ENCODE assay signal across 9 mouse cellular contexts in genomic region chr1:155698373-155699159, GRCm38 (mm10). TPM values are rescaled to one million over a fixed set of nuclear protein-coding genes. Genes with fewer than 3 reads are reported as not detected.
A peak's percentile ranks its signal among the peaks of the same experiment; 100 is the strongest.
DNase-seq lines count a peak whose midpoint lies in the region; ATAC-seq and TF ChIP-seq lines count a peak whose summit lies in the region.
"Had no signal": no experiment of that assay in that cellular context is flagged by ENCODE, and none has a peak within 500 bp of the region (broad histone marks: within the 10 kb centered on the region; RNA-seq: fewer than 3 reads in every experiment).

No protein-coding gene starts in this region.

- no peaks in the 10 kb centered on the region for H3K4me1 ChIP-seq in hindbrain, postnatal 0 days (ENCODE audit: insufficient read depth, low read length)
- H3K4me1 ChIP-seq in limb, embryonic 13.5 days = peaks cover 17% of the 10 kb centered on the region
- no peaks in the 10 kb centered on the region for H3K4me1 ChIP-seq in lung, adult 2 months (ENCODE audit: control insufficient read depth, insufficient read depth, low read length)

- TF ChIP-seq POLR2A in lung, adult 2 months (IDR thresholded peaks at IDR 0.05; ENCODE audit: borderline replicate concordance, extremely low read depth, low read depth, low read length) = no peak

- WGBS in hindbrain, postnatal 0 days = 33% methylated on average over 17 of the region's 17 CpGs
- WGBS in limb, embryonic 13.5 days = 27% methylated on average over 17 of the region's 17 CpGs
- WGBS in lung, adult 2 months = 60% methylated on average over 17 of the region's 17 CpGs

- H3K27ac ChIP-seq in hindbrain, postnatal 0 days = no peak overlapping the region
- H3K27ac ChIP-seq in limb, embryonic 13.5 days = no peak overlapping the region

- ATAC-seq in hindbrain, postnatal 0 days = peak; percentile 58
- ATAC-seq in limb, embryonic 13.5 days (ENCODE audit: low FRiP score, low read depth) = peak; percentile 60

- intact Hi-C loops in gastrocnemius, postnatal 14 days (cut with DNase I; ENCODE audit: low total_unique reads) = no loop called here
- intact Hi-C loops in heart, postnatal 36 days (cut with DNase I) = no loop called here

- DNase-seq in gastrocnemius, postnatal 14 days = peak; percentile 30
- no peak for DNase-seq in gastrocnemius, postnatal 25 days
- DNase-seq in cerebellum, adult 18-20 months = peak; percentile 53 to 59
- peak; percentile 53 for DNase-seq in hindbrain, postnatal 0 days (ENCODE audit: low spot score)
- no peak for DNase-seq in heart, postnatal 36 days
- no peak for DNase-seq in thymus, postnatal 36 days
- DNase-seq in lung, adult 2 months = no peak

- H3K36me3 ChIP-seq in hindbrain, postnatal 0 days (ENCODE audit: insufficient read depth, low read length) = no peaks in the 10 kb centered on the region
- H3K36me3 ChIP-seq in limb, embryonic 13.5 days = no peaks in the 10 kb centered on the region

- peak overlapping the region; percentile 29; the same call in 1 of the 2 replicates for H3K4me2 ChIP-seq in hindbrain, postnatal 0 days (ENCODE audit: low read depth, low read length)
- H3K4me2 ChIP-seq in limb, embryonic 13.5 days (replicated peaks) = peak overlapping the region; percentile 38

- H3K27me3 ChIP-seq in hindbrain, postnatal 0 days (ENCODE audit: insufficient read depth, low read length) = no peaks in the 10 kb centered on the region; the same call in 1 of the 2 replicates
- H3K27me3 ChIP-seq in limb, embryonic 13.5 days = no peaks in the 10 kb centered on the region; the same call in 1 of the 2 replicates

- TF ChIP-seq CTCF in hindbrain, postnatal 0 days (IDR thresholded peaks at IDR 0.05; ENCODE audit: low read depth) = no peak
- TF ChIP-seq CTCF in lung, adult 2 months (IDR thresholded peaks at IDR 0.05; ENCODE audit: insufficient read depth, low read length) = no peak

- no peaks in the 10 kb centered on the region for H3K9me3 ChIP-seq in hindbrain, postnatal 0 days (ENCODE audit: low read length)
- H3K9me3 ChIP-seq in limb, embryonic 13.5 days = no peaks in the 10 kb centered on the region

- no peak overlapping the region for H3K9ac ChIP-seq in hindbrain, postnatal 0 days (replicated peaks; ENCODE audit: low read length)
- no peak overlapping the region for H3K9ac ChIP-seq in limb, embryonic 13.5 days

- no peak overlapping the region for H3K4me3 ChIP-seq in hindbrain, postnatal 0 days (ENCODE audit: low read length)
- no peak overlapping the region for H3K4me3 ChIP-seq in limb, embryonic 13.5 days
- H3K4me3 ChIP-seq in lung, adult 2 months (replicated peaks; ENCODE audit: extremely low read depth, low read depth, low read length) = no peak overlapping the region
- H3K4me3 ChIP-seq: erythroblast, embryonic 14.5 days had no signal

RNA-seq across cellular contexts. Expression of gene Lhx4, which starts 52.9 kb away (rescaled TPM):
- not detected for total RNA-seq in gastrocnemius, postnatal 14 days (2021)
- not detected for total RNA-seq in gastrocnemius, postnatal 25 days (2021)
- 2.2 and 4.3 TPM in 2 replicates for total RNA-seq in hindbrain, postnatal 0 days (2014; rRNA removed)
- polyA plus RNA-seq in hindbrain, postnatal 0 days (2015; fragmentation: Nextera tagmentation; extraction: Ambion mirVana) = 1.6 and 1.8 TPM in 2 replicates
- 0.05 TPM in 1 of 2 replicates, not detected in the other for polyA plus RNA-seq in limb, embryonic 13.5 days (2015; fragmentation: Nextera tagmentation; extraction: Ambion mirVana)
- total RNA-seq in heart, postnatal 36 days (2021) = not detected
- polyA plus RNA-seq in lung, adult 2 months (2012; rRNA removed) = not detected in 2 replicates
- polyA plus RNA-seq: erythroblast, embryonic 14.5 days had no signal

Comparison
In these comparisons a context has a peak if more than half of its experiments do, and no peak if none do; other contexts are left out.
1. DNase-seq: peak in gastrocnemius, postnatal 14 days (single experiment), cerebellum, adult 18-20 months (2 of 2) and hindbrain, postnatal 0 days (single experiment); none in gastrocnemius, postnatal 25 days (single experiment), heart, postnatal 36 days (0 of 2), thymus, postnatal 36 days (0 of 2) and lung, adult 2 months (single experiment).